Mouse (Mus musculus) heart, postnatal 25 days (tissue): ENCODE results near the gene Xylt2. TPM values are rescaled to one million over a fixed set of nuclear protein-coding genes. Genes with fewer than 3 reads are reported as not detected.
"Not testable (repeated sequence)": the region's sequence is repeated elsewhere in the genome, so short reads cannot be mapped to it uniquely, and the experiment has no call there.

Source experiments
- DNase-seq: peaks from one replicate; pipeline ENCODE4 v3.0.0; 2022; ENCODE audit warnings: low spot score
- intact Hi-C: fragments of 180-260 bp; cut with DNase I; formaldehyde crosslinking; loops from one replicate; pipeline ENCODE4 v1.15.1; 2025
- total RNA-seq, 2 experiments: library from RNA; stranded (reverse); gene quantifications; 2 replicates each; pipeline ENCODE4 v1.2.3; 2021

The Xylt2 gene
- total RNA-seq, 2 experiments from 2014 or later: 9.6 to 9.7 TPM

DNA sequence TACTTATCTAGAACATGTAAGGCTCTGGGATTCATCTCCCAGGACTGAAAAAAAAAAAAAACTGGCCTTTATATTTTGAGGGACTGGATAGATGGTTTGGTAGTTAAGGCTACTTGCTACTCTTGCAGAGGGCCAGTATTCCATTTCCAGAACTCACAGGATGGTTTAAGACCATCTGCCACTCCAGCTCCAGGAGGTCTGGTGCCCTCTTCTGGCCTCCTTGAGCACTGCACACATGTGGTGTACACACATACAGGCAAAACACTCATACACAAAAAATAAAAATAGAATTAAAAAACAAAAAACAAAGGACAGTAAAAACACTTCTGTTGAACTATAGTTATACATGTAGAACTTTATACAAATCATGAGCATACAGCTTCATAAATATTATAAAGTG lies 3.3 kb upstream of the Xylt2 start:
- DNase-seq: no peak
- intact Hi-C loops: no loop called here

DNA sequence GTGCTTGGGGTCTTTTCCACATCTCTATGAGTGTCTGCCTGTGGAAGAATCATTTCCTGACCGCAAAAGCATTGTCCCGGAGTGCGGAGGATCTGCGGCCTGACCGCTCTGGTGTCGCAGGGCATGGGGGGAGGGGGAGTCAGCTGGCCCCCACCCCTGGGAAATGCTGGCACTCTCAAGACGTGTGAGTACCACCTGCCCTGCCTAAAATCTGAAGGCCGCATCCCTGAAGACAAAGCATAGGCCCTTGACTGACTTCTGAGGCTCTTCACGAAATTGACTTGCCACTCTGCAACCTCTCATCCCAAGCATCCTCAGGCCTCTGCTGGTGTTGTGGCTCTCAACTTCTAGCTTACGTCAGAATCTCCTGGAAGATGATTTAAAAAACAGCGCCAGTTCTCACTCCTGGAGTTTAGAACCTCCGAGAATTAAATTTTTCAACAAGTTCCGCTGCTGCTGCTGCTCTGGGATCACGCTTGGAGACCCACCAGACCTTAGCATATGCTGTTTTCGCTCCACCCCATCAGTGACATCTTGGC lies 361 bp upstream of the Xylt2 start:
- no peak for DNase-seq
- intact Hi-C loops: no loop called here

GRCm38 (mm10) chr11:94676308-94676707 lies 1.0 kb downstream of the Xylt2 start:
- intact Hi-C loops: no loop called here
- DNase-seq: no peak

DNA sequence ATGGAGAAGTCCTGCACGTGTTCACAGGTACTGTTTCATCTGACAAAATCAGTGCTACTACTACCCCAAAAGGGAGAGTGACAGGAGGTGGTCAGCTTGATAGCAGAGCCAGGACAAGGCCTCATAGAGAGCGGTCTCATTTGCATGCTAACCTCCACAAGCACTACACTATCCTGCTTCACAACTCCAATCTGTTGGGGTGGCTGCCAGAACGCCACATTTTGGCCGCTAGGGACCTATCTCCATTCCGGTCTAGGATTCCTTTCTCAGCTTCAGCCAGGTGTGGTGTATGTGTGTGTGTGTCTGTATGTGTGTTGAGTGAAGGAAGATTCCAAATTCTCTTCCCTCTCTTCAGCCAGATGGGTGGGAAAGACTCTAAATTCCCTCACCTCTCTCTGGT lies 1.9 kb downstream of the Xylt2 start:
- intact Hi-C loops: no loop called here
- DNase-seq: no peak

GRCm38 (mm10) chr11:94674984-94675383 lies 2.3 kb downstream of the Xylt2 start:
- intact Hi-C loops: no loop called here

DNA sequence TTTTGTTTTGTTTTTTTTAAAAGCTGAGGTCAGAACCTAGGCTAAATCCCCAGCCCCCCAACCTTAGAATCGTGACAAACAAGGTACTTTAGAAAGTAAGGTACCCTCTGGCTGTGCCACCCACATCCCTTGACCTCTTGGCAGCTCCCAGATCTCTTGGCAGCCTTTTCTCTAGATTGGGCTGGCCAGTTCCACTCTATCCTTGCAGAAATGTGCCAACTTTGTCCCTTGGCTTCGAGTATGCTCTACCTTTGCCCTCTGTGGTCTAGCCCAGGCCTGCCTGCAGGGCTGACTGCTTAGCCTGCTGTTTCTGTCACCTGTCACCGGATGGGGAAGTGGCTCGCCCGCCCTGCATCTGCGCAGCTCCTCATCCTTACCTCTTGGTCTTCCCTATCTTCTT lies 12.0 kb downstream of the Xylt2 start:
- DNase-seq: no peak
- intact Hi-C loops: no loop called here

More at GRCm38 (mm10) chr11:94674984-94675383, 2.3 kb downstream of the Xylt2 start:
- DNase-seq: no peak

GRCm38 (mm10) chr11:94661344-94661743 lies 16.0 kb downstream of the Xylt2 start:
- intact Hi-C loops: no loop called here
- DNase-seq: no peak

- DNase-seq: peak; percentile 67
- intact Hi-C loops: no loop called here
These were observed 23.5 kb downstream of the Xylt2 start, which contains the start of the genes Mrpl27 and Eme1 for GRCm38 (mm10) chr11:94653663-94654436. Gene Mrpl27 (plus strand): TSS chr11:94653767. Gene Eme1 (minus strand): TSS chr11:94653964.

DNA sequence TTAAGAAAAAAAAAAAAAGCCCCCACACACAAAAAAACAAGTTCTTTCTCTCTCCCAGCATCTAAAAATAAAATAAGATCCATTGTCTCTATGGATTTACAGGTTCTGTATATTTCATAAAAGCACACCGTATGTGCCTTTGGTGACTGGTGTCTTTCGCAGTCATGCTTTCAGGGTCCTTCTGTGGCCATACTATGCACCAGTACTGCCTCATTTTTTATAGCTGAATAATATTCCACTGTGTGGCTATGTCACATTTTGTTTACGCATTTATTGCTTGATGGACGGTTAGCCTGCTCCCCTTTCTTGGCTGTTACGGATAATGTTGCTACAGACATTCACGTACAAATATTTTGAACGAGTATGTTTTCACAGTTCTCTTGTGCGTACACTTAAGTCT lies 24.3 kb downstream of the Xylt2 start:
- intact Hi-C loops: no loop called here

GRCm38 (mm10) chr11:94651241-94651640 lies 26.1 kb downstream of the Xylt2 start:
- DNase-seq, intact Hi-C loops: not testable (repeated sequence)

More for the DNA sequence above, 24.3 kb downstream of the Xylt2 start:
- no peak for DNase-seq

DNA sequence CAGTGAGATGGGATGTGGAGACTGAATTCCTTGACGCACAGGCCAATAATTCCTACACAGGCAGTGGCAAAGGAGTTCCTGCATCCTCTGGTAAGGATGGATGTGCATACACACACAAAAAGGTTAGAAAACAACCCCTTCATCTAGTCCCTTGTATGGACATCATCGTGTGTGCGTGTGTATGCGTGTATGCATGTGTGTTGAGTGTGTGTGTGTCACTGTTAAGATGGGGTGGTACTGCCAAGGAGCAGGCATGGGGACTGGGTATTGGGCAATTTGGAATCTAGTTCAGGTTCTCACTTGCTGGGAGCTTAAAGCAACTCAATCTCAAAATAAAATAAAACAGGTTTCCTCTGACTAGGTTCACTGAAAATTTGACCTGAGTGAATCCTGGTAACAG lies 30.9 kb downstream of the Xylt2 start:
- intact Hi-C loops: loop anchor here (5.0 kb wide), 1 partner anchor 71 kb away; no protein-coding TSS in a partner anchor
- DNase-seq: no peak

GRCm38 (mm10) chr11:94644461-94645219 lies 32.7 kb downstream of the Xylt2 start:
- intact Hi-C loops: loop anchor here (5.0 kb wide), 1 partner anchor 73 kb away; no protein-coding TSS in a partner anchor
- no peak for DNase-seq

DNA sequence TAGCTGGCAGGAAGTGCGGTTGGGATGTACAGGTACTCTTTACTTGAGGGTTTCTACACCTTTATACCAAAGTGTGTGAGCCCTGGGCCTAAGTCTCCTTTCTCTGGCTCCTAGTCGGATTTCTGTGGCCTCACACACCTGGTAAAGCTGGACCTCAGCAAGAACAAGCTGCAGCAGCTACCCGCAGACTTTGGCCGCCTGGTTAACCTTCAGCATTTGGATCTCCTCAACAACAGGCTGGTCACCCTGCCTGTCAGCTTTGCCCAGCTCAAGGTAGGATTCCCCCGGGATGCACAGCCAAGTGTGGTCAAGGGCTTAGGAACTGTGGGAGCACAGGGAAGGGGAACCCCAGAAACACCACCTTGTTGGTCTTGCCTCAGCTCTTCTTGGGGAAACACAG lies 42.9 kb downstream of the Xylt2 start:
- intact Hi-C loops: loop anchor here (5.0 kb wide), 2 partner anchors 83 to 87 kb away; partner anchors contain the start of gene Rsad1
- no peak for DNase-seq

DNA sequence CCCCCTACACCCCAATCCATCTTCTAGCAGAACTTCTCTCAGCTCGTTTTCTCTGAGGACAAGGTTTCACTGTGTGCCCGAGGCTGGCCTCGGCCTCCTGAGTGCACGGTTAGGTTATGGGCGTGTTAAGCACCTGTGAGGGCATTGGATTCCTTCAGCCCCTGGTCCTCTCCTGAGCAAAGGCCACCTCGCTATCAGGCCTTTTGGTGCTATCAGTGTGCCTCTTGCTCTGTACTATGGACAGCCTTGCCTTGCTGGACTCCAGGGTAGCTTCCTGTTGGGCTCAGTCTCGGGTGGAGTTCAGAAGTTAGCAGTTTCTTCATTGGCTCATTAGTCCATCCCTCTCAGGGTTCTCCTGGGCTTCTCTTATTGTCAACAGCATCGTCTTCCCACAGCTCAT lies 44.3 kb downstream of the Xylt2 start:
- DNase-seq: no peak
- intact Hi-C loops: loop anchor here (5.0 kb wide), 2 partner anchors 84 to 86 kb away; partner anchors contain the start of gene Rsad1

DNA sequence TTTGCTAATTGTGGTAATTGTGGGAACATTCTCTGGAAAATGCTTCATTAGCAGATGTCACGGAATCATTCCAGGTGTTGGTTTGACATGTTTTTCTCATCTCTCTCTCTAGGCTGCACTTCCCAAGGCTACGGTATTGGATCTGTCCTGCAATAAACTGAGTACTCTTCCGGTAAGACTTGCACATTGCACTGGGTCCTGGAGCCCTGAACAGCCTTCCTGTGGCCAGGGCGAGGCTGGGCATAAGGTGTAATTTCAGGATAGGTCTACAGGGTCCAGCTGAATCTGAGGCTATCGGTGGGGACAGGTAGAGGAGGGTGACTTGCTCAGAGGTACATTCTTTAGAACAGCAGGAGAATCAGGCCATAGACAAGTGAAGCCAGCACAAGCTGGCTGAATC lies 45.3 kb downstream of the Xylt2 start:
- intact Hi-C loops: loop anchor here (5.0 kb wide), 2 partner anchors 85 kb away; partner anchors contain the start of gene Rsad1
- DNase-seq: no peak

DNA sequence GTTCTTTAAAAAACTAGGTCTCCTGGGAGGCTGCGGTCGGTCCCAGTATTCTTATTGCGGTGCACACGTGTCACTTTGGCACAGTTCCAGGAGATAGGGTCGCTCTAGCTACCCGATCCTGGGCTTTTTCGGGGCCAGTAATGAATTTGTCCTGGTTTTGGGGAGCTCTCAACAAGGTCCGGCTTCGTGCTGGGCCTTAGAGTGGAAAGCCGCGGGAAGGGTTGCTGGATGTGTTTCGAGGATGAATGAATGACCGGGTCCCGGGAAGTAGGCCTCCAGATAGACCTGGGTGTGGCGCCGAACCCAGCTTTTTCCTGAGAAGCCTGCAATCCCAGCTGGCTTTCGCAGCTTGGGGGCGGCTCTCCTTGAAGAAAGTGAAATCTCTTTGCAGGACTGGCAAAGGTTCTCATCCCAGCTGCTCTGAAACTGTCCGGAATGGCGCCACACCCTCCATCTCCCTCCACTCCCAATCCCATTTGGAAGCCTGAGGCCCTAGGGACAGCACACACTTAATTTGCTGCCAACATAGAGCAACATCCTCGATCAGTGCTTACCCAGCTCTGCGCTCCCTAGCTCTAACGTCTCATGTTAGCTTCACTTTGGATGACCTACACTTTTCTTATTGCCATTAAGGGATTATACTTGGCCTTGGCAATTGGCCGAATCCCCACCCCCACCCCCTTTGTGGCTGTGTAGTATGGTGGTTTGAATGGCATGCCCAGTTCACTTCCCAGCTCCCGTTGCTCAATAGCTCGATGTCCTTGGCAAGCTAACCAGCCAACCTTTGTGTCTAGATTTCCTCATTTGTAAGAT lies 46.9 kb downstream of the Xylt2 start:
- intact Hi-C loops: loop anchor here (5.0 kb wide), 2 partner anchors 83 to 87 kb away; partner anchors contain the start of gene Rsad1
- peak; percentile 51 for DNase-seq

DNA sequence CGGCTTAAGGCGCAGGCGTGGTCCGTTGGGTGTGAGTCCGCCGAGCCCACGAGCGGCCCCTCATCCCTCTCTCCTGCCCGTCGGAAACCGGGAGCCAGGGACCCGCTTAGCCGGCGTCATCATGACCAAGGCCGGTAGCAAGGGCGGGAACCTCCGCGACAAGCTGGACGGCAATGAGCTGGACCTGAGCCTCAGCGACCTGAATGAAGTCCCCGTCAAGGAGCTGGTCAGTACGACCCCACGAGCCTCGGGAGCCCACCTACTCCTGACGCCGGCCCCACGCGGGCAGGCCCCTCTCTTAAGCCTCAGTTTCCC lies 47.5 kb downstream of the Xylt2 start:
- intact Hi-C loops: loop anchor here (5.0 kb wide), 2 partner anchors 83 to 87 kb away; partner anchors contain the start of gene Rsad1
- DNase-seq: no peak

- intact Hi-C loops: no loop called here
- DNase-seq: peak; percentile 89
These were observed 48.0 kb downstream of the Xylt2 start, which contains the start of gene Lrrc59 for GRCm38 (mm10) chr11:94629199-94629883. Gene Lrrc59 (plus strand): TSS chr11:94629767.

- intact Hi-C loops: no loop called here
- DNase-seq: no peak
These were observed 55.2 kb downstream of the Xylt2 start for GRCm38 (mm10) chr11:94622162-94622561.
